Comparison of ENCODE assay signal across 8 mouse cellular contexts in genomic region chr1:36090011-36090721, GRCm38 (mm10). TPM values are rescaled to one million over a fixed set of nuclear protein-coding genes. Genes with fewer than 3 reads are reported as not detected.
DNase-seq lines count a peak whose midpoint lies in the region; ATAC-seq and TF ChIP-seq lines count a peak whose summit lies in the region.
"Had no signal": no experiment of that assay in that cellular context is flagged by ENCODE, and none has a peak within 500 bp of the region (broad histone marks: within the 10 kb centered on the region; RNA-seq: fewer than 3 reads in every experiment).

No protein-coding gene starts in this region.

- no peaks in the 10 kb centered on the region for H3K9me3 ChIP-seq in kidney, postnatal 0 days (replicated peaks; ENCODE audit: low read length)
- no peaks in the 10 kb centered on the region for H3K9me3 ChIP-seq in liver, postnatal 0 days (ENCODE audit: low read length)
- H3K9me3 ChIP-seq: limb, embryonic 13.5 days had no signal

- peaks cover 14% of the 10 kb centered on the region for H3K36me3 ChIP-seq in kidney, postnatal 0 days (ENCODE audit: insufficient read depth, low read length)
- peaks cover 64% of the 10 kb centered on the region for H3K36me3 ChIP-seq in liver, postnatal 0 days (replicated peaks; ENCODE audit: insufficient read depth, low read length)

- H3K27ac ChIP-seq in kidney, postnatal 0 days, result peak overlapping the region; percentile 14; the same call in 1 of the 2 replicates
- peak overlapping the region; percentile 83 for H3K27ac ChIP-seq in liver, postnatal 0 days (ENCODE audit: low read depth)
- H3K27ac ChIP-seq: limb, embryonic 13.5 days had no signal

- no peaks in the 10 kb centered on the region for H3K27me3 ChIP-seq in kidney, postnatal 0 days (ENCODE audit: insufficient read depth, low read length)
- H3K27me3 ChIP-seq in liver, postnatal 0 days (ENCODE audit: insufficient read depth, low read length), result no peaks in the 10 kb centered on the region
- H3K27me3 ChIP-seq: limb, embryonic 13.5 days had no signal

- ATAC-seq in kidney, postnatal 0 days (replicated peaks; ENCODE audit: low FRiP score, low read depth), result peak; percentile 29; the same call in 1 of the 2 replicates
- peak; percentile 11 for ATAC-seq in liver, postnatal 0 days

- WGBS in kidney, postnatal 0 days, result 36% methylated on average over 6 of the region's 6 CpGs
- 56% methylated on average over 6 of the region's 6 CpGs for WGBS in liver, postnatal 0 days (ENCODE audit: insufficient replicate concordance)

- H3K4me3 ChIP-seq in kidney, postnatal 0 days (replicated peaks; ENCODE audit: low read depth, low read length), result no peak overlapping the region
- H3K4me3 ChIP-seq in liver, postnatal 0 days (ENCODE audit: low read depth, low read length), result no peak overlapping the region
- H3K4me3 ChIP-seq: limb, embryonic 13.5 days had no signal

- H3K9ac ChIP-seq in kidney, postnatal 0 days (ENCODE audit: low read depth, low read length), result no peak overlapping the region
- H3K9ac ChIP-seq in liver, postnatal 0 days (replicated peaks), result peak overlapping the region; percentile 59

- TF ChIP-seq EP300 in liver, postnatal 0 days (IDR thresholded peaks at IDR 0.05; ENCODE audit: low read depth), result no peak

- no peak for DNase-seq in kidney, postnatal 0 days (ENCODE audit: low spot score)
- DNase-seq in kidney, adult 11 months, result no peak
- peak; percentile 75 to 82 for DNase-seq in adrenal gland, postnatal 36 days
- DNase-seq in gonadal fat pad, adult 2 months (ENCODE audit: low read depth), result peak; percentile 84
- peak; percentile 53 for DNase-seq in liver, postnatal 0 days
- no peak for DNase-seq in right cerebral cortex, postnatal 10 days (ENCODE audit: low spot score in 2 of 2)
- DNase-seq in urinary bladder, adult 2 months (ENCODE audit: low spot score), result no peak

- H3K4me2 ChIP-seq in kidney, postnatal 0 days (ENCODE audit: low read length), result no peak overlapping the region
- H3K4me2 ChIP-seq in liver, postnatal 0 days (ENCODE audit: low read depth, low read length), result peak overlapping the region; percentile 52
- H3K4me2 ChIP-seq: limb, embryonic 13.5 days had no signal

- TF ChIP-seq CTCF in kidney, postnatal 0 days (IDR thresholded peaks at IDR 0.05; ENCODE audit: low read depth), result no peak
- no peak for TF ChIP-seq CTCF in liver, postnatal 0 days (IDR thresholded peaks at IDR 0.05; ENCODE audit: low read depth)

- H3K4me1 ChIP-seq in kidney, postnatal 0 days (replicated peaks; ENCODE audit: insufficient read depth, low read length), result peaks cover 33% of the 10 kb centered on the region
- H3K4me1 ChIP-seq in liver, postnatal 0 days (ENCODE audit: insufficient read depth), result peaks cover 81% of the 10 kb centered on the region

RNA-seq across cellular contexts. Expression of gene Hs6st1, which starts 22.0 kb away (rescaled TPM):
- 13.7 and 23.6 TPM in 2 replicates for polyA plus RNA-seq in kidney, postnatal 0 days (2015; fragmentation: Nextera tagmentation; extraction: Ambion mirVana)
- 100 to 1,000 TPM in 1 of 2 experiments, 10 to 100 TPM in 1; 63.7 to 140 TPM for total RNA-seq in adrenal gland, postnatal 36 days (2021)
- 52.1 and 81.7 TPM in 2 replicates for polyA plus RNA-seq in gonadal fat pad, adult 2 months (2012; rRNA removed)
- polyA plus RNA-seq in liver, postnatal 0 days (2015; fragmentation: Nextera tagmentation; extraction: Ambion mirVana), result 12.8 and 13.3 TPM in 2 replicates
- 29.0 and 30.1 TPM in 2 replicates for polyA plus RNA-seq in urinary bladder, adult 2 months (2012; rRNA removed)

Comparison
In these comparisons a context has a peak if more than half of its experiments do, and no peak if none do; other contexts are left out.
1. DNase-seq: peak in adrenal gland, postnatal 36 days (2 of 2), gonadal fat pad, adult 2 months (single experiment) and liver, postnatal 0 days (single experiment); none in kidney, postnatal 0 days (single experiment), kidney, adult 11 months (single experiment), right cerebral cortex, postnatal 10 days (0 of 2) and urinary bladder, adult 2 months (single experiment).